Mouse (Mus musculus) heart, embryonic 14.5 days (tissue): ENCODE results near the gene Ccdc154. TPM values are rescaled to one million over a fixed set of nuclear protein-coding genes. Genes with fewer than 3 reads are reported as not detected.

Experiments used
- ATAC-seq: fragments of 200-750 bp; cut with Nextera tagmentation; 2 replicates; pipeline ENCODE4 v1.8.0; 2017; ENCODE audit warnings: low read depth, moderate TSS enrichment; ENCODE audit not compliant: insufficient number of reproducible peaks, insufficient read depth, low FRiP score
- H3K27ac ChIP-seq, 2 experiments: fragments of 200-500 bp in 1 of 2; fragments of 300-500 bp in 1 of 2; sonication (generic) in 1 of 2; replicated peaks in 1 of 2; 2 replicates each; pipeline ENCODE4 v1.5.1; 2012 to 2014; ENCODE audit warnings: low read depth in 2 of 2, low read length in 2 of 2, control low read depth in 1 of 2, mild to moderate bottlenecking in 1 of 2, mixed read lengths in 1 of 2; ENCODE audit not compliant: control insufficient read depth in 1 of 2, insufficient read depth in 1 of 2
- H3K27me3 ChIP-seq: fragments of 300-500 bp; sonication (generic); 2 replicates; pipeline ENCODE4 v1.6.1; 2014; ENCODE audit warnings: mild to moderate bottlenecking, low read length, control low read depth; ENCODE audit not compliant: control insufficient read depth, insufficient read depth
- H3K36me3 ChIP-seq: fragments of 300-500 bp; sonication (generic); 2 replicates; pipeline ENCODE4 v1.6.1; 2014; ENCODE audit warnings: mild to moderate bottlenecking, control low read depth, low read length, mixed read lengths; ENCODE audit not compliant: control insufficient read depth, insufficient read depth
- H3K4me1 ChIP-seq, 2 experiments: fragments of 200-500 bp in 1 of 2; fragments of 300-500 bp in 1 of 2; sonication (generic) in 1 of 2; 2 replicates each; pipeline ENCODE4 v1.6.1; 2012 to 2014; ENCODE audit warnings: low read length in 2 of 2, control low read depth in 1 of 2, mixed read lengths in 1 of 2; ENCODE audit not compliant: control insufficient read depth in 2 of 2, insufficient read depth in 2 of 2
- H3K4me2 ChIP-seq: fragments of 300-500 bp; sonication (generic); 2 replicates; pipeline ENCODE4 v1.6.1; 2014; ENCODE audit warnings: mild to moderate bottlenecking, low read length
- H3K4me3 ChIP-seq, 2 experiments: fragments of 200-500 bp in 1 of 2; fragments of 300-500 bp in 1 of 2; sonication (generic) in 1 of 2; 2 replicates each; pipeline ENCODE4 v1.5.1; 2012 to 2014; ENCODE audit warnings: low read length in 2 of 2, mild to moderate bottlenecking in 2 of 2, control low read depth in 1 of 2, low read depth in 1 of 2, moderate library complexity in 1 of 2; ENCODE audit not compliant: control insufficient read depth in 1 of 2, insufficient read depth in 1 of 2
- H3K9ac ChIP-seq: fragments of 300-500 bp; sonication (generic); 2 replicates; pipeline ENCODE4 v1.6.1; 2014; ENCODE audit warnings: mild to moderate bottlenecking, low read length
- H3K9me3 ChIP-seq: fragments of 300-500 bp; sonication (generic); 2 replicates; pipeline ENCODE4 v1.6.1; 2016; ENCODE audit warnings: low read length, control low read depth; ENCODE audit not compliant: control insufficient read depth
- WGBS: fragments of 180-500 bp; shearing (Covaris S2); extraction: QIAGEN DNeasy Blood & Tissue Kit; methylation state at CpG from one replicate; pipeline ENCODE4 v1.1.7; 2014; 5-methylcytosine and 5-hydroxymethylcytosine counted together
- polyA plus RNA-seq: library from polyadenylated mRNA; unstranded; fragments of >200 nt; fragmentation: Nextera tagmentation; extraction: Ambion mirVana; gene quantifications from 2 replicates; pipeline ENCODE4 v1.2.1, GENCODE M21; 2014

Gene Ccdc154
- polyA plus RNA-seq, 1 experiment from 2014 or later: not detected

- H3K4me1 ChIP-seq: no peaks in the 10 kb centered on the region
- H3K4me3 ChIP-seq: no peak overlapping the region
- no peak for ATAC-seq
- peaks cover 100% of the 10 kb centered on the region for H3K36me3 ChIP-seq
- H3K27ac ChIP-seq: no peak overlapping the region
- H3K27me3 ChIP-seq: no peaks in the 10 kb centered on the region
- no peaks in the 10 kb centered on the region for H3K9me3 ChIP-seq
- H3K9ac ChIP-seq: no peak overlapping the region
- WGBS: 64% methylated on average over 4 of the region's 4 CpGs
- no peak overlapping the region for H3K4me2 ChIP-seq
Observed at GRCm38 (mm10) chr17:25211705-25212104, 49.4 kb downstream of the Ccdc154 start.

GRCm38 (mm10) chr17:25215431-25215830 lies 53.2 kb downstream of the Ccdc154 start:
- Histone ChIP-seq H3K9ac (no peak overlapping the region), H3K36me3 (peaks cover 85% of the 10 kb centered on the region), H3K9me3 (no peaks in the 10 kb centered on the region), H3K4me3 (no peak overlapping the region), H3K4me2 (no peak overlapping the region), H3K4me1 (no peaks in the 10 kb centered on the region), H3K27me3 (no peaks in the 10 kb centered on the region), H3K27ac (no peak overlapping the region)
- 88% methylated on average over 3 of the region's 3 CpGs for WGBS
- no peak for ATAC-seq

- no peak overlapping the region for H3K4me2 ChIP-seq
- peaks cover 2 to 13% of the 10 kb centered on the region in 2 experiments; a peak in 3 of 4 replicates for H3K4me1 ChIP-seq
- peaks cover 49% of the 10 kb centered on the region for H3K36me3 ChIP-seq
- no peak overlapping the region for H3K9ac ChIP-seq
- no peaks in the 10 kb centered on the region for H3K27me3 ChIP-seq
- no peak for ATAC-seq
- 81% methylated on average over 9 of the region's 9 CpGs for WGBS
- no peak overlapping the region for H3K27ac ChIP-seq
- no peak overlapping the region for H3K4me3 ChIP-seq
- H3K9me3 ChIP-seq: no peaks in the 10 kb centered on the region
Observed at GRCm38 (mm10) chr17:25218967-25219366, 56.7 kb downstream of the Ccdc154 start.

GRCm38 (mm10) chr17:25219492-25220295 lies 57.4 kb downstream of the Ccdc154 start:
- H3K9me3 ChIP-seq: no peaks in the 10 kb centered on the region
- no peaks in the 10 kb centered on the region for H3K27me3 ChIP-seq
- H3K27ac ChIP-seq: no peak overlapping the region
- ATAC-seq: no peak
- no peak overlapping the region for H3K4me2 ChIP-seq
- peaks cover 42% of the 10 kb centered on the region for H3K36me3 ChIP-seq
- H3K9ac ChIP-seq: no peak overlapping the region
- 88% methylated on average over 15 of the region's 15 CpGs for WGBS
- no peak overlapping the region for H3K4me3 ChIP-seq
- peaks cover 2 to 13% of the 10 kb centered on the region in 2 experiments; a peak in 3 of 4 replicates for H3K4me1 ChIP-seq

- H3K9ac ChIP-seq: no peak overlapping the region
- no peaks in the 10 kb centered on the region for H3K27me3 ChIP-seq
- peaks cover 35% of the 10 kb centered on the region for H3K36me3 ChIP-seq
- 70% methylated on average over 1 of the region's 1 CpGs for WGBS
- H3K9me3 ChIP-seq: no peaks in the 10 kb centered on the region
- ATAC-seq: no peak
- no peak overlapping the region for H3K4me3 ChIP-seq
- peaks cover 2 to 13% of the 10 kb centered on the region in 2 experiments; a peak in 3 of 4 replicates for H3K4me1 ChIP-seq
- H3K27ac ChIP-seq: no peak overlapping the region
- H3K4me2 ChIP-seq: no peak overlapping the region
Observed at GRCm38 (mm10) chr17:25220746-25221145, 58.5 kb downstream of the Ccdc154 start.

Other genes starting within 250 kb of the Ccdc154 start
- gene Mapk8ip3, start 225.5 kb upstream of the Ccdc154 start, polyA plus RNA-seq: 27.8 and 31.0 TPM in 2 replicates
- gene Jpt2, start 201.8 kb upstream of the Ccdc154 start, polyA plus RNA-seq: 62.1 and 63.1 TPM in 2 replicates
- gene Cramp1l, start 146.7 kb upstream of the Ccdc154 start, polyA plus RNA-seq: 6.4 and 7.6 TPM in 2 replicates
- 9.9 and 10.6 TPM in 2 replicates for gene Ift140, start 146.4 kb upstream of the Ccdc154 start, polyA plus RNA-seq
- gene Tmem204, start 78.9 kb upstream of the Ccdc154 start, polyA plus RNA-seq: 19.5 and 23.4 TPM in 2 replicates
- 19.3 and 27.8 TPM in 2 replicates for gene Telo2, start 46.5 kb upstream of the Ccdc154 start, polyA plus RNA-seq
- gene Ptx4, start 41.7 kb upstream of the Ccdc154 start, polyA plus RNA-seq: 0.14 and 0.44 TPM in 2 replicates
- gene Clcn7, start 29.1 kb upstream of the Ccdc154 start, polyA plus RNA-seq: 16.4 and 17.2 TPM in 2 replicates
- not detected in 2 replicates for gene Gm38655, start 13.0 kb downstream of the Ccdc154 start, polyA plus RNA-seq
- 22.5 and 25.1 TPM in 2 replicates for gene BC003965, start 22.1 kb downstream of the Ccdc154 start, polyA plus RNA-seq
- gene Unkl, start 25.9 kb downstream of the Ccdc154 start, polyA plus RNA-seq: 2.2 and 2.7 TPM in 2 replicates
- gene Gnptg, start 77.7 kb downstream of the Ccdc154 start, polyA plus RNA-seq: 23.8 and 25.9 TPM in 2 replicates
- gene Tsr3, start 77.7 kb downstream of the Ccdc154 start, polyA plus RNA-seq: 25.3 TPM in 2 replicates
- 0.76 TPM in 1 of 2 replicates, not detected in the other for gene Baiap3, start 93.9 kb downstream of the Ccdc154 start, polyA plus RNA-seq
- gene Ube2i, start 112.2 kb downstream of the Ccdc154 start, polyA plus RNA-seq: 341 and 365 TPM in 2 replicates
- gene Prss34, start 135.9 kb downstream of the Ccdc154 start, polyA plus RNA-seq: 0.16 and 0.27 TPM in 2 replicates
- gene Prss28, start 146.2 kb downstream of the Ccdc154 start, polyA plus RNA-seq: not detected in 2 replicates
- not detected in 2 replicates for gene Prss29, start 156.2 kb downstream of the Ccdc154 start, polyA plus RNA-seq
- gene Tpsab1, start 183.1 kb downstream of the Ccdc154 start, polyA plus RNA-seq: 0.18 TPM in 1 of 2 replicates, not detected in the other
- gene Tpsb2, start 203.8 kb downstream of the Ccdc154 start, polyA plus RNA-seq: 1.4 and 1.7 TPM in 2 replicates
- 0.57 and 0.74 TPM in 2 replicates for gene Tpsg1, start 206.8 kb downstream of the Ccdc154 start, polyA plus RNA-seq